Mouse (Mus musculus) monocyte, adult 5-6 weeks (primary cell): ENCODE data around the gene Wnk4. TPM values are rescaled to one million over a fixed set of nuclear protein-coding genes. Genes with fewer than 3 reads are reported as not detected.
A peak's percentile ranks its signal among the peaks of the same experiment; 100 is the strongest.

ENCODE experiments used
- ATAC-seq: fragments of 153-309, 156-312 bp; replicated peaks from 2 replicates; pipeline ENCODE4 v1.8.0; 2017; ENCODE audit warnings: mild to moderate bottlenecking; ENCODE audit not compliant: low TSS enrichment, insufficient number of reproducible peaks, severe bottlenecking, poor library complexity, low FRiP score
- total RNA-seq: library from RNA; stranded (forward); fragments of 200-1000, 200-491, 200-594 nt; gene quantifications from 3 replicates; pipeline ENCODE4 v1.2.3, GENCODE M21; 2017

Wnk4 gene
- 0.11 to 1.7 TPM (median 0.19 TPM) in 3 replicates for total RNA-seq

- no peak for ATAC-seq
These were observed at the start of gene Wnk4 for GRCm38 (mm10) chr11:101259948-101260825. Gene Wnk4, plus strand, starts transcription at chr11:101260567.

GRCm38 (mm10) chr11:101211970-101212369, 48.4 kb upstream of the Wnk4 start:
- ATAC-seq, result peak; percentile 87

- ATAC-seq, result no peak
These were observed 43.4 kb upstream of the Wnk4 start for GRCm38 (mm10) chr11:101216936-101217335.

DNA sequence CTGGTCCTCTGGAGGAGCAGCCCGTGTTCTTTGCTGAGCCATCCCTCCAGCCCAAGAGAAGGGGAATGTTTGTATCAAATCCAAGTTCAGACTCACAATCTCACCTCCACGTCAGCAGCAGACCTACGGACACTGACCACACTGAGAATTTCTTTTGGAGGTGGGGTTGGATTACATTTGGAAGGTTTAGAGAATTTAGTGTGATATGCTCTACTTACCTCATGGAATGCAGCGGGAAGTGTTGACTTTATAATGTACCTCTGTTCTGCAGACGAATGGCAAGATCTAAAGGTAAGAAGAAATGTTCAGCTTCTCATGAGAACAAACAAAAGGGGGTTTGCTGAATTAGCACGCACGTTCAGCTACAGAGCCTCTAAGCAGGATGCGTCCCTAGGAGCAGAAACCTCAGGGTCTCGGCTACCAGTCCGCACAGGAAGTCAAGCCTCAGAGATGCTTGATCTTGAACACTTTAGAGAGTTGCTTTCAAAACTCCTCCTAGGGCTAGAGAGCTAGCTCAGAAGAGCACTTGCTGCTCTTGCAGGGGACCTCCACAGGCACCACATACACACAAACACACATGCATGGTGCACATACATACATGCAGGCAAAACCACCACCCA, 41.8 kb upstream of the Wnk4 start:
- no peak for ATAC-seq

DNA sequence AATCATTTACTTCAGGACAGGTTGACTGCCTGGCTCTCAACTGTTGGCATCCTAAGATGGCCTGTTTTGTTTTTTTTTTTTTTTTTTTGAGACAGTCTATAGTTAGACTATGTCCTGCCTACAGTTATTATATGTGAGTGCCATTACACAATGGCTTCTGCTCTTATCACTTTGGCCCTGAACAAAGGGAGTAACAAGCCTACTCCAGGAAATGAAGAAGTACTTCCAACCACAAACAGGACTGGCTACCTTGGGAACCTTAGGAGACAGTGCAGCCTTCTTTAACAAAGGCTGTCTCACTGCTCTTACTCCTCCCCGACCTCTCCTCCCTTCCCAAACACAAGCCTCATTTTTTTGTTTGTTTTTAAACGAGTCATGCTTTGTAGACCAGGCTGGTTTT, 39.5 kb upstream of the Wnk4 start:
- no peak for ATAC-seq

DNA sequence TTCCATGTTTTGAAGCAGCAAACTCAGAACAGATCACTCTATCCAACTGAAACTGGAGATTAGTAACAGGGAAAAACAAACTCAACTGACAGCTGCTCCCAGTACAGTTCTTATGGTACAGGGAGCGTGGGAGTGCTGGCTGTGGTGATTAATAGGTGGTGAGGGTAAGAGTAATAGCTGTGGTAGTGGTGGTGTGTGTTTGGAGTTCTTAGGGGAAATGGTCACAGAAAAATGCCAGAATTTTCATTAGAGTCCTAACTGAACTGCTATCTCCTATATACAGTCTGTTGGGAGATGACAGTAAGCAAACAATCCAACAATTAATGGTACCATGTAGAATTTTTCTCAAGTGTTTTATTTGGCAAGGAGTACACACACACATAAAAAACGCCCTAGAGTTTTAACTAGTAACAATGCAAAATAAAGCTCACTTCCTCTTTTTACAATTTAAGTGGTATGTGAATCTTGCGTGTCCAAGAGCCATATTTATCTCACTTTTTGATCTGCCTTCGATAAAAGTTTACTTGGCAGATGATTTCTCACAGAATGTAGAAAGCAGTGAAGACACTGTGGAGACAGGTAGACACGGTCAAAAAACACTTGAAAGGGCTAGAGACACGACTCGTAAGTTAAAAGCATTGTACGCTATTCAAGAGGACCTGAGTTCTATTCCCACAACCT, 38.9 kb upstream of the Wnk4 start:
- no peak for ATAC-seq

DNA sequence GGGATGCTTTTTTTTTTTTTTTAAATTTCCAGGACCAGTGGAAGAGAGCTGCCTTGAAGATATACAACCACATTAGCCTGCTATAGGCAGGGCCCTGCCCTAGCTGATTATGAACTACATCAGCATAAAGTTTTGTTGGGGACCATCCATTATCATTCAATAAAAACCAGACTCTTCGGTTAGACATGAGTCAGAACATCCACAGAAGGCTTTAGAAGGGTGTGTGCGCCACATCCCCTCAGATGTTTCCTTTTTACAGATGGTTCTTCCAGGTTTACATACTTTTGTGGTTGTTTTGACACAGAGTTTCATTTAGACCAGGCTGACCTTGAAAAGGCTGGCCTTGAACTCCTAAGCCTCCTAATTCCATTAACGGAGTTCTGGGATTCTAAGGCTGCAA, 36.0 kb upstream of the Wnk4 start:
- no peak for ATAC-seq

GRCm38 (mm10) chr11:101225331-101226064, 34.9 kb upstream of the Wnk4 start:
- ATAC-seq, result peak; percentile 23; the same call in 1 of the 2 replicates

DNA sequence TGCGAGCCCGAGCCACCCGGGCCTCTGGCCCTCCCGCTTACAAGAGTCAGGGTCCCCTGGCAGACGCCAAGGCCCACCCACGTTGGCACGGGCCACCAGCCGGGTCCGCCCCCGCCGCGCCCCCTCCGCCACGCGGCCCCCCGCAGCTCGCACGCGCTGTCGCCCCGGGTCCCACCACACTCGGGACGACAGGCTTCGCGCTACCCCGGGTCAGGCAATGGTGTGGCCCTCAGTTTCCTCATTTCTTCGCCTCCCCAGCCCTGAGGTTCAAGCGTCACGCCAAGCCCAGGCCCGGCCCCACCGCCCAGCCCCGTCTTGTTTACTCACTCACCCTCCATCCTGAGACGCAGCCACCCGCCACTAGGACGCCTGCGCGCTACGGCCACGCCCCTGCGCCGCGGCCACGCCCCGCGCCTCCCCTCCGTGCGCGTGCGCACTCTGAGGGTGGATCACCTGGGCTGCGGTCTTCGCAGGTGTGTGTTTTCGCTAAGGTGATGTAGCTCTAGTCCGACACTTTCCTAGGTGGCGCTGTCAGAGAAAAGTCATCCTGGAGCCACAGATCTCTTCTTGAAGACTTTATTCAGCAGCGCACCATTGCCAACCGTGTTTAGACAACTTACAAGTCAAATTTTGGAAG, 34.2 kb upstream of the Wnk4 start, which contains the start of gene Ezh1:
Gene Ezh1 (minus strand): TSS at position 399 of the 637 bp plus-strand sequence.
- ATAC-seq, result peak; percentile 97

DNA sequence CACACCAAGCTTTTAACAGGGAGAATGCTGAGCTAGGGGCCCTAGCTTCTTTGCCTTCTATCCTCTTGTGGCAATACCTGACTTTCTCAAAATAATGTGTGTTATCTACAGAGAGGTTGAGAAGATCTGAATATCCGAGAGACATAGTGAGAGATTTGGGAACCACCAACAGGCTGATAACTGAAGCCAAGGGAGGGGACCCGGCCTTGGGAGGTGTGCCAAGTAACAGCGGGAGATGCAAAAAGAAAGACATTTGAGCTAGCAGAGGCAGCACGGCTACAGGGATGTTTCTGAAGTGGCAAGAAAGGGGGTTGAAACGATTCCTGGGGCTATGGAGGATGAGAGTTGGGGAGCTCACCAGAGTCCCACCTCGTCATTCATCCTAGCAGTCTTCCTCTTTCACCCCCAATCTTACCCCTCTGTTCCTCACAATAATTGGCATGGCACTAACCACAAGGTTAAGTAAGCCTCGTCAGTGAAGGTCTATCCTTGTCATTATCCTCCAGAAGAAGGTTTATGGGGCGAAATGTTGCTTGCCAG, 30.9 kb upstream of the Wnk4 start:
- no peak for ATAC-seq

GRCm38 (mm10) chr11:101230061-101230511, 30.3 kb upstream of the Wnk4 start:
- ATAC-seq, result no peak

GRCm38 (mm10) chr11:101230526-101230925, 29.8 kb upstream of the Wnk4 start:
- no peak for ATAC-seq

DNA sequence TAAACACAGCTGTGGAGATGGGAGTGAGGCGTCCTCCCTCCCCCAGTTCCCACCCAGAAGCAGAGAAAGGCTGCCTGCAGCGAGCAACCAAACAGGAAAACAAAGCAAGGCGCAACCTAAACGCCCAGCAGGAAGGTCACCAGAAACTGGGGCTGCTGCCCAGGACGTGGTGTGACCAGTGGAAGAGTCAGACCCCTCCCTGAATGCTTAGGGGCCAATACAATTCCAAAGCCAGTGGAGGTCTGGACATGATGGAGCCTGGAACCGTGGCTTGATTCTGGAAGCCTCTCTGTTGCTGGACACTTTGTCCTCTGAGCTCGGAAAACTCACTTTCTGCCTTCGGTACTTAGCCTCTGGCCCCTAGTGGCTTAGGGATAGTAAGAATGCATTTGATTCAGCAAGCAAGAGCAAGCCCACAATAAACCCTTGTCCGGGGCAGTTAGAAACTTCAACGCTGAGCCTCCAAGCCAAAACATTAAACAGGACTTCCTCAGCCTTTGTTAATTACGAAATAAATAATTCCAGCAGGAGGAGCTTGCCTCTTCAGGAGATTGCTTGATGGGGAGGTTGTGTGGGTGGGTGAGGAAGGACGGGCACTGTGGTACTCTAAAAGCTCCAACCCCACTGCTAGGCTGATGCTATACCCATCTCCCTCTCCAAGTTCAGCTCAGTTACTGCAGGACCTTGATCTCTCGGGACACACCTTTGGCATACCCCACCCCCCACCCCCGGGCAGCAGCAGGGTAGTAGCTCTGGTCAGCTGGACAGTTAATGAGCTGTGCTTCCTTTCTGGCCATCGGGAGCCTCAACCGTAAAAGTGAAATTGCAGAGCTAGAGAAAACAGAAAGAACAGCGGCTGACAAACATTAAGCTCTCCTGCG, 29.1 kb upstream of the Wnk4 start:
- ATAC-seq, result no peak

- no peak for ATAC-seq
These were observed 28.1 kb upstream of the Wnk4 start for GRCm38 (mm10) chr11:101232010-101232839.

DNA sequence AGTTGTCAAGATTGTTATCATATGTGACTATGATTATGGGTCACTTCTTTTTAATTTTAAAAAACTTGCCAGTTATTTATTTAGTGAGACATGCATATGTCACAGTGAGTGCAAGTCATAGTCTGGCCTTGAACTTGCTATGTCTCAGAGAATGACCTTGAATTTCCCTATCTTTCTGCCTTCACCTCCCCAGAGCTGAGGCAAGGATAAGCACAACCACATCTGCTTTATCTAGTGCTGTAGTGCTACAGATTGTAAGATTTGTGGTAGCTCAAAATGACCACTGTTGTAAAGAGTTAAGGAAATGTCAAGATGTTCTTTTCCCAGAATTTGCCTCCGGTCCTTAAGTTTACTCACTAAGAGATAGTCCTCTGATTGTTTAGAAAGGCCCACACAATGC, 27.1 kb upstream of the Wnk4 start:
- ATAC-seq, result no peak

GRCm38 (mm10) chr11:101234124-101234523, 26.2 kb upstream of the Wnk4 start:
- ATAC-seq, result no peak
